Mouse (Mus musculus) mouse embryonic stem cell (cell line): ENCODE measurements around the gene Kmt5a.

Experiments
- in situ Hi-C, 2 experiments: fragments of 300-500 bp; cut with MboI; formaldehyde crosslinking; loops; 1 replicate in 1 of 2; 3 replicates in 1 of 2; pipeline ENCODE4 v1.14.3; 2019 to 2020; ENCODE audit warnings: low sequenced_read_pairs in 2 of 2, low pct_unique_long_range_greater_than_20kb in 1 of 2, mixed read lengths in 1 of 2; ENCODE audit not compliant: unreplicated experiment in 1 of 2

The Kmt5a gene

GRCm38 (mm10) chr5:124501541-124501940 lies 61.8 kb downstream of the Kmt5a start:
- in situ Hi-C loops, result no loop called here

GRCm38 (mm10) chr5:124503742-124504141 lies 64.0 kb downstream of the Kmt5a start:
- in situ Hi-C loops, result no loop called here

GRCm38 (mm10) chr5:124505235-124505634 lies 65.5 kb downstream of the Kmt5a start:
- in situ Hi-C loops, result no loop called here

- in situ Hi-C loops, result no loop called here
Measured at GRCm38 (mm10) chr5:124506731-124507359, 67.1 kb downstream of the Kmt5a start.

- in situ Hi-C loops, result no loop called here
Measured at GRCm38 (mm10) chr5:124509200-124509599, 69.5 kb downstream of the Kmt5a start.

GRCm38 (mm10) chr5:124509742-124510237 lies 70.1 kb downstream of the Kmt5a start:
- in situ Hi-C loops, result no loop called here

- in situ Hi-C loops, result no loop called here
Measured at GRCm38 (mm10) chr5:124510536-124511050, 70.9 kb downstream of the Kmt5a start.
